Mouse (Mus musculus) embryonic facial prominence, embryonic 11.5 days (tissue): ENCODE results near the gene Grb2. TPM values are rescaled to one million over a fixed set of nuclear protein-coding genes. Genes with fewer than 3 reads are reported as not detected.

Source experiments
- ATAC-seq: fragments of 200-750 bp; cut with Nextera tagmentation; replicated peaks from 2 replicates; pipeline ENCODE4 v1.8.0; 2017; ENCODE audit warnings: low read depth; ENCODE audit not compliant: insufficient number of reproducible peaks, low FRiP score, low TSS enrichment
- DNase-seq: peaks from one replicate; pipeline ENCODE4 v3.0.0-alpha.2; 2015; ENCODE audit warnings: low spot score
- H3K27ac ChIP-seq: fragments of 300-500 bp; sonication (generic); replicated peaks from 2 replicates; pipeline ENCODE4 v1.5.1; 2014; ENCODE audit warnings: mild to moderate bottlenecking, low read depth, low read length, control low read depth
- H3K27me3 ChIP-seq: fragments of 300-500 bp; sonication (generic); 2 replicates; pipeline ENCODE4 v1.6.1; 2014; ENCODE audit warnings: mild to moderate bottlenecking, low read length, moderate library complexity, mixed read lengths; ENCODE audit not compliant: control insufficient read depth, insufficient read depth
- H3K36me3 ChIP-seq: fragments of 300-500 bp; sonication (generic); replicated peaks from 2 replicates; pipeline ENCODE4 v1.6.1; 2014; ENCODE audit warnings: low read depth, mild to moderate bottlenecking, low read length, moderate library complexity, mixed read lengths; ENCODE audit not compliant: control insufficient read depth, insufficient read depth
- H3K4me1 ChIP-seq: fragments of 300-500 bp; sonication (generic); 2 replicates; pipeline ENCODE4 v1.6.1; 2014; ENCODE audit warnings: low read length, mixed read lengths; ENCODE audit not compliant: control insufficient read depth, insufficient read depth
- H3K4me2 ChIP-seq: fragments of 300-500 bp; sonication (generic); 2 replicates; pipeline ENCODE4 v1.6.1; 2014; ENCODE audit warnings: low read depth, mild to moderate bottlenecking, control low read depth, low read length, moderate library complexity
- H3K4me3 ChIP-seq: fragments of 300-500 bp; sonication (generic); 2 replicates; pipeline ENCODE4 v1.5.1; 2014; ENCODE audit warnings: low read depth, low read length, control low read depth
- H3K9ac ChIP-seq: fragments of 300-500 bp; sonication (generic); replicated peaks from 2 replicates; pipeline ENCODE4 v1.6.1; 2014; ENCODE audit warnings: mild to moderate bottlenecking, control low read depth, low read length
- H3K9me3 ChIP-seq: fragments of 300-500 bp; sonication (generic); replicated peaks from 2 replicates; pipeline ENCODE4 v1.6.1; 2016; ENCODE audit warnings: mild to moderate bottlenecking, low read length, inconsistent platforms, mixed read lengths; ENCODE audit not compliant: control insufficient read depth
- WGBS: fragments of 180-500 bp; shearing (Covaris S2); extraction: QIAGEN DNeasy Blood & Tissue Kit; methylation state at CpG from one replicate; pipeline ENCODE4 v1.1.7; 2014; 5-methylcytosine and 5-hydroxymethylcytosine counted together
- polyA plus RNA-seq: library from polyadenylated mRNA; unstranded; fragments of >200 nt; fragmentation: Nextera tagmentation; extraction: Ambion mirVana; gene quantifications from 2 replicates; pipeline ENCODE4 v1.2.1, GENCODE M21; 2014

Gene Grb2
- polyA plus RNA-seq, 1 experiment from 2014 or later = 61.8 TPM

GRCm38 (mm10) chr11:115625877-115626276 is 82.5 kb downstream of the Grb2 start:
- no peak overlapping the region for H3K9ac ChIP-seq
- no peak overlapping the region for H3K4me2 ChIP-seq
- DNase-seq = no peak
- no peaks in the 10 kb centered on the region for H3K4me1 ChIP-seq
- 83% methylated on average over 9 of the region's 9 CpGs for WGBS
- no peak overlapping the region for H3K27ac ChIP-seq
- no peaks in the 10 kb centered on the region for H3K36me3 ChIP-seq
- no peak for ATAC-seq
- no peaks in the 10 kb centered on the region for H3K27me3 ChIP-seq
- no peaks in the 10 kb centered on the region for H3K9me3 ChIP-seq
- no peak overlapping the region for H3K4me3 ChIP-seq

- no peak overlapping the region for H3K9ac ChIP-seq
- H3K27me3 ChIP-seq = no peaks in the 10 kb centered on the region
- no peak overlapping the region for H3K4me2 ChIP-seq
- no peaks in the 10 kb centered on the region for H3K36me3 ChIP-seq
- ATAC-seq = no peak
- WGBS = 73% methylated on average over 9 of the region's 9 CpGs
- DNase-seq = no peak
- H3K9me3 ChIP-seq = no peaks in the 10 kb centered on the region
- no peak overlapping the region for H3K4me3 ChIP-seq
- H3K4me1 ChIP-seq = no peaks in the 10 kb centered on the region
- H3K27ac ChIP-seq = no peak overlapping the region
These were observed 84.8 kb downstream of the Grb2 start for GRCm38 (mm10) chr11:115623487-115624070.

- no peak overlapping the region for H3K4me3 ChIP-seq
- no peaks in the 10 kb centered on the region for H3K36me3 ChIP-seq
- no peak overlapping the region for H3K27ac ChIP-seq
- no peak overlapping the region for H3K4me2 ChIP-seq
- H3K9ac ChIP-seq = no peak overlapping the region
- DNase-seq (no peak), ATAC-seq (no peak)
- 92% methylated on average over 7 of the region's 7 CpGs for WGBS
- no peaks in the 10 kb centered on the region for H3K9me3 ChIP-seq
- no peaks in the 10 kb centered on the region for H3K27me3 ChIP-seq
- H3K4me1 ChIP-seq = no peaks in the 10 kb centered on the region
These were observed 88.4 kb downstream of the Grb2 start for GRCm38 (mm10) chr11:115619949-115620348.

- H3K36me3 ChIP-seq = no peaks in the 10 kb centered on the region
- no peak for DNase-seq
These were observed 89.5 kb downstream of the Grb2 start for GRCm38 (mm10) chr11:115618732-115619516.

GRCm38 (mm10) chr11:115618001-115618400 is 90.4 kb downstream of the Grb2 start:
- Histone ChIP-seq H3K4me2 (no peak overlapping the region), H3K27me3 (no peaks in the 10 kb centered on the region), H3K4me1 (no peaks in the 10 kb centered on the region), H3K9ac (no peak overlapping the region), H3K9me3 (no peaks in the 10 kb centered on the region), H3K4me3 (no peak overlapping the region), H3K27ac (no peak overlapping the region), H3K36me3 (no peaks in the 10 kb centered on the region)
- ATAC-seq (no peak), DNase-seq (no peak)
- 67% methylated on average over 2 of the region's 2 CpGs for WGBS

More at GRCm38 (mm10) chr11:115618732-115619516, 89.5 kb downstream of the Grb2 start:
- no peak overlapping the region for H3K27ac ChIP-seq
- no peaks in the 10 kb centered on the region for H3K27me3 ChIP-seq
- no peak overlapping the region for H3K4me3 ChIP-seq
- no peak for ATAC-seq
- no peak overlapping the region for H3K4me2 ChIP-seq
- WGBS = 87% methylated on average over 16 of the region's 16 CpGs
- H3K9ac ChIP-seq = no peak overlapping the region
- no peaks in the 10 kb centered on the region for H3K4me1 ChIP-seq
- H3K9me3 ChIP-seq = no peaks in the 10 kb centered on the region

GRCm38 (mm10) chr11:115616893-115617292 is 91.5 kb downstream of the Grb2 start:
- Histone ChIP-seq H3K4me3 (no peak overlapping the region), H3K27me3 (no peaks in the 10 kb centered on the region), H3K36me3 (no peaks in the 10 kb centered on the region), H3K9me3 (no peaks in the 10 kb centered on the region), H3K4me2 (no peak overlapping the region), H3K27ac (no peak overlapping the region), H3K4me1 (no peaks in the 10 kb centered on the region), H3K9ac (no peak overlapping the region)
- DNase-seq (no peak), ATAC-seq (no peak)
- WGBS = 73% methylated on average over 6 of the region's 6 CpGs

GRCm38 (mm10) chr11:115616371-115616770 is 92.0 kb downstream of the Grb2 start:
- no peak overlapping the region for H3K4me2 ChIP-seq
- 89% methylated on average over 7 of the region's 7 CpGs for WGBS
- DNase-seq (no peak), ATAC-seq (no peak)
- H3K36me3 ChIP-seq = no peaks in the 10 kb centered on the region
- no peak overlapping the region for H3K27ac ChIP-seq
- H3K4me1 ChIP-seq = no peaks in the 10 kb centered on the region
- no peaks in the 10 kb centered on the region for H3K9me3 ChIP-seq
- H3K4me3 ChIP-seq = no peak overlapping the region
- H3K27me3 ChIP-seq = no peaks in the 10 kb centered on the region
- no peak overlapping the region for H3K9ac ChIP-seq

GRCm38 (mm10) chr11:115615875-115616274 is 92.5 kb downstream of the Grb2 start:
- Histone ChIP-seq H3K9ac (no peak overlapping the region), H3K4me3 (no peak overlapping the region), H3K9me3 (no peaks in the 10 kb centered on the region), H3K4me1 (no peaks in the 10 kb centered on the region), H3K4me2 (no peak overlapping the region), H3K36me3 (no peaks in the 10 kb centered on the region), H3K27me3 (no peaks in the 10 kb centered on the region), H3K27ac (no peak overlapping the region)
- ATAC-seq = no peak
- 92% methylated on average over 6 of the region's 6 CpGs for WGBS
- no peak for DNase-seq
